Mouse (Mus musculus) stomach, postnatal 0 days (tissue): ENCODE measurements around the gene Pak2. TPM values are rescaled to one million over a fixed set of nuclear protein-coding genes. Genes with fewer than 3 reads are reported as not detected.

ENCODE experiments used
- ATAC-seq: fragments of 200-750 bp; cut with Nextera tagmentation; 2 replicates; pipeline ENCODE4 v1.8.0; 2017; ENCODE audit not compliant: low FRiP score, low TSS enrichment
- DNase-seq: peaks from one replicate; pipeline ENCODE4 v3.0.0-alpha.2; 2016; ENCODE audit warnings: low spot score
- H3K27ac ChIP-seq: fragments of 300-500 bp; sonication (generic); replicated peaks from 2 replicates; pipeline ENCODE4 v1.5.1; 2014; ENCODE audit warnings: mild to moderate bottlenecking, control low read depth
- H3K27me3 ChIP-seq: fragments of 300-500 bp; sonication (generic); 2 replicates; pipeline ENCODE4 v1.6.1; 2014; ENCODE audit warnings: low read length; ENCODE audit not compliant: control insufficient read depth, insufficient read depth
- H3K36me3 ChIP-seq: fragments of 300-500 bp; sonication (generic); 2 replicates; pipeline ENCODE4 v1.6.1; 2014; ENCODE audit warnings: low read length, mixed read lengths; ENCODE audit not compliant: control insufficient read depth, insufficient read depth
- H3K4me1 ChIP-seq: fragments of 300-500 bp; sonication (generic); replicated peaks from 2 replicates; pipeline ENCODE4 v1.6.1; 2014; ENCODE audit warnings: antibody characterized with exemption; ENCODE audit not compliant: control insufficient read depth, insufficient read depth
- H3K4me2 ChIP-seq: fragments of 300-500 bp; sonication (generic); replicated peaks from 2 replicates; pipeline ENCODE4 v1.6.1; 2014; ENCODE audit warnings: low read depth, mild to moderate bottlenecking, control low read depth, moderate library complexity
- H3K4me3 ChIP-seq: fragments of 300-500 bp; sonication (generic); 2 replicates; pipeline ENCODE4 v1.5.1; 2014; ENCODE audit warnings: low read depth, low read length, control low read depth
- H3K9ac ChIP-seq: fragments of 300-500 bp; sonication (generic); 2 replicates; pipeline ENCODE4 v1.6.1; 2014; ENCODE audit warnings: mild to moderate bottlenecking, low read length, control low read depth, mixed read lengths
- H3K9me3 ChIP-seq: fragments of 300-500 bp; sonication (generic); 2 replicates; pipeline ENCODE4 v1.6.1; 2016; ENCODE audit warnings: low read length; ENCODE audit not compliant: control insufficient read depth
- CTCF ChIP-seq: IDR thresholded peaks from 2 replicates; pipeline ENCODE4 v1.5.1; 2016; ENCODE audit warnings: antibody characterized with exemption, low read depth, mild to moderate bottlenecking, moderate library complexity
- EP300 ChIP-seq: optimal IDR thresholded peaks from 2 replicates; pipeline ENCODE3; 2016; ENCODE audit warnings: antibody characterized with exemption
- WGBS: fragments of 180-500 bp; shearing (Covaris S2); extraction: QIAGEN DNeasy Blood & Tissue Kit; methylation state at CpG from one replicate; pipeline ENCODE4 v1.1.7; 2014; 5-methylcytosine and 5-hydroxymethylcytosine counted together
- polyA plus RNA-seq: library from polyadenylated mRNA; unstranded; fragments of >200 nt; fragmentation: Nextera tagmentation; extraction: Ambion mirVana; gene quantifications from 2 replicates; pipeline ENCODE4 v1.2.1, GENCODE M21; 2015

Gene Pak2
- polyA plus RNA-seq, 1 experiment from 2014 or later, result 23.6 TPM

DNA sequence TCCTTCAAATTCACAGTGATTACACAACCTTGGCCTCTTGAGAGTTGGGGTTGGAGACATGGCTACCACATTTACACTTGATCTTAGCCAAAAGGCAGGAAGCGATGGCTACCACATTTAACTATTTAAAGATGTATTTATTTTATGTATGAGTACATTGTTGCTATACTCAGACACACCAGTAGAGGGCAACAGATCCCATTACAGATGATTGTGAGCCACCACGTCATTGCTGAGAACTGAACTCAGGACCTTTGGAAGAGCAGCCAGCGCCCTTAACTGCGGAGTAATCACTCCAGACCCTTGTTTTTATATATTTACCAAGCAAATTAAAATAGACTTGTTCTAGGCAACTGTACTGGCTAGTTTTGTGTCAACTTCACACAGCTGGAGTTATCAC is 36.8 kb downstream of the Pak2 start:
- Histone ChIP-seq H3K4me3 (no peak overlapping the region), H3K9me3 (no peaks in the 10 kb centered on the region), H3K27ac (no peak overlapping the region), H3K27me3 (no peaks in the 10 kb centered on the region), H3K36me3 (peaks cover 31% of the 10 kb centered on the region), H3K4me2 (no peak overlapping the region), H3K9ac (no peak overlapping the region), H3K4me1 (no peaks in the 10 kb centered on the region)
- DNase-seq (no peak), ATAC-seq (no peak)
- TF ChIP-seq CTCF, result peak; percentile 57
- no peak for TF ChIP-seq EP300
- WGBS, result 85% methylated on average over 4 of the region's 4 CpGs

DNA sequence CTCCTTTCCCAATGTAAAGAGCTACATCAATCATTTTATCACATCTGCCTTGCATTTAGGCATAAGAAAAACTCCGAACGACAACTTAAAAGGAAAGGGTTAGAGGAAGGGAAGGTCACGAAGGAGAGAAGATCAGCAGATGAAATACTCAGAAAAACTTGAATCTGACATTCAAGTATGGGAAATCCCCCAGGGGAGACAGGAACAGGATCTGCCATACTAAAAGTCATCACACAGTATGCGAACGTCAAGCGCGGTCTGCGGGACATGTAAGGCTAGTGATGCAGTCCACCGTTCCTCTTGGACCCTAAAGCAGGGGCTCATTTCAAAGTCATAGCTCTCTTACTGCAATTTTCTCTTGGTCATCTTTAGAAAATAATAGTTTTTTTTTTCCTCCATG is 59.5 kb downstream of the Pak2 start:
- ATAC-seq (no peak), DNase-seq (no peak)
- TF ChIP-seq EP300 (no peak), CTCF (no peak)
- Histone ChIP-seq H3K36me3 (peaks cover 28% of the 10 kb centered on the region), H3K27me3 (no peaks in the 10 kb centered on the region), H3K27ac (no peak overlapping the region), H3K4me1 (no peaks in the 10 kb centered on the region), H3K4me2 (no peak overlapping the region), H3K9me3 (no peaks in the 10 kb centered on the region), H3K9ac (no peak overlapping the region), H3K4me3 (no peak overlapping the region)
- WGBS, result 96% methylated on average over 9 of the region's 9 CpGs

DNA sequence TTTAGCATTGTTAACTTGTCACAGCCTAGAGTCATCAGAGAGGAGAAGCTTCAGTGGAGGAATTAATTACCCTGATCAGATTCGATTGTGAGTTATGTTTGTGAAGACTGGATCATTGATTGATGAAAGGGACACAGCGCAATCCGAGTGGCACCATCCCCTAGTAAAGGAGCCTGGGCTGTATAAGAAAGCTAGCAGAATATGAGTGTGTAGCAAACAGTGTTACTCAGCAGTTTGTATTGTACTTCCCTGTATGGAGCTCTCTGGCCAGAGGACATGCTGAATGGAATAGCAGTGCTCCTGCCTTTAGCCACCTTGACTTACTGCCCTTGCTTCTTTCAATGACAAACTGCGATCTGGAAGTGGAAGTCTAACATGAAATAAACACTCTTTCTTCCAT is 68.8 kb downstream of the Pak2 start:
- ATAC-seq (peak; percentile 33; the same call in 1 of the 2 replicates), DNase-seq (no peak)

DNA sequence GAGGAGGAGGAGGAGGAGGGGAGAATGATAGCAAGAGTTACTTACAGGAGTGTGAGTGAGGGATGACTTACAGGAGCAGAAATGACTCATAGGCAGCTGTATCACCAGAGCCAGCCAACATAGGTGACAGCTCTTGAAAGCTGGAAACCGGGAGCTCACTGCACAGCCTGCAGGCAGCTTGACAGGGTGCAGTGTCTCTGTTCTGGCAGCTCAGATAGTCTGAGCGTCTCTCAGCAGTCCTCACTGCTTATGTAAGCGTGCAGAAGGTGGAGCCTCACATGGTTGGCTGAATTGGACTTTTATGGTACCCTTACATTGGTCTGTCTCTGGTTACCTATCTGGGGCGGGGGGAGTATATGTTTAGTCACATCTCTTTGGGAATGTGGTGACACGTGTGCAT is 69.2 kb downstream of the Pak2 start:
- H3K9ac ChIP-seq, result no peak overlapping the region
- H3K4me3 ChIP-seq, result no peak overlapping the region
- H3K4me1 ChIP-seq, result no peaks in the 10 kb centered on the region
- no peak for DNase-seq
- H3K27ac ChIP-seq, result no peak overlapping the region
- no peaks in the 10 kb centered on the region for H3K36me3 ChIP-seq
- ATAC-seq, result peak; percentile 60
- no peak overlapping the region for H3K4me2 ChIP-seq
- H3K9me3 ChIP-seq, result no peaks in the 10 kb centered on the region
- no peaks in the 10 kb centered on the region for H3K27me3 ChIP-seq
- TF ChIP-seq CTCF (peak; percentile 9; the same call in 1 of the 2 replicates), EP300 (no peak)
- 23% methylated on average over 5 of the region's 5 CpGs for WGBS

More for the DNA sequence above, 68.8 kb downstream of the Pak2 start:
- whole genome bisulfite sequencing, result 67% methylated on average over 4 of the region's 4 CpGs
- H3K4me1 ChIP-seq, result no peaks in the 10 kb centered on the region
- H3K4me2 ChIP-seq, result no peak overlapping the region
- no peak overlapping the region for H3K27ac ChIP-seq
- no peak overlapping the region for H3K4me3 ChIP-seq
- no peaks in the 10 kb centered on the region for H3K27me3 ChIP-seq
- H3K9ac ChIP-seq, result no peak overlapping the region
- H3K36me3 ChIP-seq, result no peaks in the 10 kb centered on the region
- H3K9me3 ChIP-seq, result no peaks in the 10 kb centered on the region
- TF ChIP-seq EP300 (no peak), CTCF (no peak)

DNA sequence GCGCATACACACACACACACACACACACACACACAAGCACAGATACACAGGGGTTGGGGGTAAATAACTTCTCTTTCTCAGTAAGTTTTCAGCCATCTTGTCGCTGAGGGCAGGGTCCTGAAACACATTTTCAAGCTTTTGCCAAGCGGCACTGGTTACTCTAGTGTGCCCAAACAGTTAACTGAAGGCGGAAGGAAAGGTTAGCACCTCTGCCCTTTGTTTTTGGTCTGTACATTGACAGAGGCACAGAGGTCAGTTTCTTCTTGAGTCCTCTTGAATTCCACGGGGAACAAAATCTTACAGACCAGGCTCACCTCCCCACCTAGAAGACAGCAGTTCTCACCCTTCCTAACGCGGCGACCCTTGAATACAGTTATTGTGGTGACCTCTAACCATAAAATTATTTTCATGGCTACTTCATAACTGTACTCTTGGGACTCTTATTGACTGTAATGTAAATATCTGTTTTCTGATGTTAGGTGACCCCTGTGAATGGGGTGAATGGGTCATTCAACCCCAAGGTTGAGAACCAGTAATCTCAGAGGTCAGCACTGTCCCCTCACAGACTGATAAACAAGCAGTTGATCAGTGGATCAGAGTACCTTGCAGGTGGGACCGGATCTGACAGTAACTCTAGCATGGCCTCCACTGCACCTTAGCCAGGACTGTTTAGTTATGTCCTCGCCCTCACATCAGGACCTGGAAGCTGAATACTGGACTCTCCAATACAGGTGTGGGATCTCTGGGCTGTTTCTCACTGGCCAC is 70.4 kb downstream of the Pak2 start:
- TF ChIP-seq CTCF (no peak), EP300 (no peak)
- H3K4me1 ChIP-seq, result no peaks in the 10 kb centered on the region
- no peak overlapping the region for H3K4me3 ChIP-seq
- H3K36me3 ChIP-seq, result no peaks in the 10 kb centered on the region
- 54% methylated on average over 10 of the region's 10 CpGs for WGBS
- no peak for ATAC-seq
- H3K9me3 ChIP-seq, result no peaks in the 10 kb centered on the region
- no peak for DNase-seq
- H3K27ac ChIP-seq, result no peak overlapping the region
- H3K4me2 ChIP-seq, result no peak overlapping the region
- no peak overlapping the region for H3K9ac ChIP-seq
- no peaks in the 10 kb centered on the region for H3K27me3 ChIP-seq

DNA sequence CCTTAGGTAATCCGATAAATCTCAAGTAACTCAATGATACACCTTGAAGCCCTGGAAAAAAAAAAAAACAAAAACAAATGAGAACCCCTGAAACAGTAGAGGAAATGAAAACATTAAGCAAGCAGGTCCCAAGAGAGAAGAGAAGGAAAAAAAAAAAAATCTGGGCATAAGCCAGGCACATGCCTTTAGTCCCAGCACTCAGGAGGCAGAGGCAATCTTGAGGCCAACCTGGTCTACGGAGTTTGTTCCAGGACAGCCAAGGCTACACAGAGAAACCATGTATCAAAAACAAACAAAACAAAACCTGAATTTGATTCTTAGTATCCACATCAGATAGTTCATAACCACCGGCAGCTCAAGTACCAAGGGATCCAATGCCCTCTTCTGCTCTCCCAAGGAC is 74.4 kb downstream of the Pak2 start:
- WGBS, result 93% methylated on average over 3 of the region's 3 CpGs

More for the DNA sequence above, 74.4 kb downstream of the Pak2 start:
- Histone ChIP-seq H3K27me3 (no peaks in the 10 kb centered on the region), H3K4me1 (peaks cover 7% of the 10 kb centered on the region; the same call in 1 of the 2 replicates), H3K4me3 (no peak overlapping the region), H3K9ac (no peak overlapping the region), H3K9me3 (no peaks in the 10 kb centered on the region), H3K27ac (no peak overlapping the region), H3K4me2 (no peak overlapping the region), H3K36me3 (no peaks in the 10 kb centered on the region)
- TF ChIP-seq EP300 (no peak), CTCF (no peak)
- no peak for DNase-seq
- ATAC-seq, result no peak
